Mouse (Mus musculus) forebrain, embryonic 15.5 days (tissue): ENCODE measurements around the gene Gimap9. TPM values are rescaled to one million over a fixed set of nuclear protein-coding genes. Genes with fewer than 3 reads are reported as not detected.
"Not testable (repeated sequence)": the region's sequence is repeated elsewhere in the genome, so short reads cannot be mapped to it uniquely, and the experiment has no call there.

ENCODE experiments used
- ATAC-seq: fragments of 200-750 bp; cut with Nextera tagmentation; replicated peaks from 2 replicates; pipeline ENCODE4 v1.8.0; 2017; ENCODE audit warnings: mild to moderate bottlenecking, moderate TSS enrichment, moderate library complexity
- H3K27ac ChIP-seq: fragments of 300-500 bp; sonication (generic); replicated peaks from 2 replicates; pipeline ENCODE4 v1.5.1; 2015; ENCODE audit warnings: mild to moderate bottlenecking, inconsistent platforms
- H3K27me3 ChIP-seq: fragments of 300-500 bp; sonication (generic); 2 replicates; pipeline ENCODE4 v1.6.1; 2015; ENCODE audit warnings: inconsistent platforms
- H3K36me3 ChIP-seq: fragments of 300-500 bp; sonication (generic); 2 replicates; pipeline ENCODE4 v1.6.1; 2015; ENCODE audit warnings: mild to moderate bottlenecking, inconsistent platforms
- H3K4me1 ChIP-seq: fragments of 300-500 bp; sonication (generic); 2 replicates; pipeline ENCODE4 v1.6.1; 2015; ENCODE audit warnings: inconsistent platforms
- H3K4me2 ChIP-seq: fragments of 300-500 bp; sonication (generic); replicated peaks from 2 replicates; pipeline ENCODE4 v1.6.1; 2015; ENCODE audit warnings: mild to moderate bottlenecking, inconsistent platforms
- H3K4me3 ChIP-seq: fragments of 300-500 bp; sonication (generic); 2 replicates; pipeline ENCODE4 v1.5.1; 2015; ENCODE audit warnings: mild to moderate bottlenecking, inconsistent platforms
- H3K9ac ChIP-seq: fragments of 300-500 bp; sonication (generic); replicated peaks from 2 replicates; pipeline ENCODE4 v1.6.1; 2015; ENCODE audit warnings: mild to moderate bottlenecking, inconsistent platforms
- H3K9me3 ChIP-seq: fragments of 300-500 bp; sonication (generic); 2 replicates; pipeline ENCODE4 v1.6.1; 2016; ENCODE audit warnings: inconsistent platforms
- WGBS: fragments of 180-500 bp; shearing (Covaris S2); methylation state at CpG from one replicate; pipeline ENCODE4 v1.1.7; 2015; ENCODE audit warnings: mixed read lengths; 5-methylcytosine and 5-hydroxymethylcytosine counted together
- polyA plus RNA-seq: library from polyadenylated mRNA; unstranded; fragments of >200 nt; fragmentation: Nextera tagmentation; extraction: Ambion mirVana; gene quantifications from 2 replicates; pipeline ENCODE4 v1.2.1, GENCODE M21; 2015

Gene Gimap9
- polyA plus RNA-seq, 1 experiment from 2014 or later = 1.8 TPM

- H3K4me2 ChIP-seq, H3K4me1 ChIP-seq, H3K27ac ChIP-seq, H3K9me3 ChIP-seq, H3K9ac ChIP-seq, H3K36me3 ChIP-seq, ATAC-seq, H3K4me3 ChIP-seq, H3K27me3 ChIP-seq: not testable (repeated sequence)
- 87% methylated on average over 4 of the region's 4 CpGs for WGBS
These were observed 7.4 kb downstream of the Gimap9 start for GRCm38 (mm10) chr6:48683263-48683821.

- 78% methylated on average over 5 of the region's 5 CpGs for WGBS
- no peak within 1 kb of the TSS for H3K4me2 ChIP-seq
These were observed 8.4 kb downstream of the Gimap9 start, which contains the start of gene Gimap4 for GRCm38 (mm10) chr6:48684319-48684718. Gene Gimap4, plus strand, starts transcription at chr6:48684549.

GRCm38 (mm10) chr6:48684806-48685205 lies 8.9 kb downstream of the Gimap9 start:
- Histone ChIP-seq H3K9ac (no peak overlapping the region), H3K36me3 (no peaks in the 10 kb centered on the region), H3K27me3 (no peaks in the 10 kb centered on the region), H3K9me3 (no peaks in the 10 kb centered on the region), H3K4me3 (no peak overlapping the region), H3K4me1 (no peaks in the 10 kb centered on the region), H3K27ac (no peak overlapping the region), H3K4me2 (no peak overlapping the region)
- 52% methylated on average over 4 of the region's 4 CpGs for WGBS
- ATAC-seq = no peak

More at GRCm38 (mm10) chr6:48684319-48684718, 8.4 kb downstream of the Gimap9 start, which contains the start of gene Gimap4:
- Histone ChIP-seq H3K4me1 (no peaks in the 10 kb centered on the region), H3K9me3 (no peaks in the 10 kb centered on the region), H3K36me3 (no peaks in the 10 kb centered on the region), H3K4me3 (no peak within 1 kb of the TSS), H3K9ac (no peak within 1 kb of the TSS), H3K27me3 (no peaks in the 10 kb centered on the region), H3K27ac (no peak within 1 kb of the TSS)
- ATAC-seq = no peak

GRCm38 (mm10) chr6:48685251-48685650 lies 9.3 kb downstream of the Gimap9 start:
- no peak overlapping the region for H3K4me2 ChIP-seq
- WGBS = 80% methylated on average over 2 of the region's 2 CpGs
- H3K9me3 ChIP-seq = no peaks in the 10 kb centered on the region
- no peak for ATAC-seq
- no peaks in the 10 kb centered on the region for H3K27me3 ChIP-seq
- no peaks in the 10 kb centered on the region for H3K4me1 ChIP-seq
- H3K9ac ChIP-seq = no peak overlapping the region
- no peak overlapping the region for H3K4me3 ChIP-seq
- H3K36me3 ChIP-seq = no peaks in the 10 kb centered on the region
- H3K27ac ChIP-seq = no peak overlapping the region

- H3K9me3 ChIP-seq = no peaks in the 10 kb centered on the region
- no peaks in the 10 kb centered on the region for H3K4me1 ChIP-seq
- no peak for ATAC-seq
- no peaks in the 10 kb centered on the region for H3K36me3 ChIP-seq
- H3K4me2 ChIP-seq = no peak overlapping the region
- no peaks in the 10 kb centered on the region for H3K27me3 ChIP-seq
- no peak overlapping the region for H3K9ac ChIP-seq
- H3K4me3 ChIP-seq = no peak overlapping the region
- WGBS = 86% methylated on average over 7 of the region's 7 CpGs
- H3K27ac ChIP-seq = no peak overlapping the region
These were observed 10.1 kb downstream of the Gimap9 start for GRCm38 (mm10) chr6:48685694-48686665.

- no peaks in the 10 kb centered on the region for H3K36me3 ChIP-seq
- WGBS = 77% methylated on average over 2 of the region's 2 CpGs
- H3K27ac ChIP-seq = no peak overlapping the region
- H3K4me1 ChIP-seq = no peaks in the 10 kb centered on the region
- no peak for ATAC-seq
- no peak overlapping the region for H3K4me3 ChIP-seq
- H3K4me2 ChIP-seq = no peak overlapping the region
- H3K9ac ChIP-seq = no peak overlapping the region
- H3K27me3 ChIP-seq = no peaks in the 10 kb centered on the region
- no peaks in the 10 kb centered on the region for H3K9me3 ChIP-seq
These were observed 11.1 kb downstream of the Gimap9 start for GRCm38 (mm10) chr6:48687077-48687476.

GRCm38 (mm10) chr6:48689320-48689719 lies 13.4 kb downstream of the Gimap9 start:
- Histone ChIP-seq H3K4me1 (no peaks in the 10 kb centered on the region), H3K27ac (no peak overlapping the region), H3K4me3 (no peak overlapping the region), H3K4me2 (no peak overlapping the region), H3K9me3 (no peaks in the 10 kb centered on the region), H3K9ac (no peak overlapping the region), H3K36me3 (no peaks in the 10 kb centered on the region), H3K27me3 (no peaks in the 10 kb centered on the region)
- WGBS = 95% methylated on average over 2 of the region's 2 CpGs
- no peak for ATAC-seq

- WGBS = 93% methylated on average over 6 of the region's 6 CpGs
- no peak overlapping the region for H3K4me3 ChIP-seq
- ATAC-seq = no peak
These were observed 17.0 kb downstream of the Gimap9 start for GRCm38 (mm10) chr6:48692962-48693361.

GRCm38 (mm10) chr6:48696830-48697554 lies 21.1 kb downstream of the Gimap9 start:
- no peak for ATAC-seq
- H3K4me1 ChIP-seq = no peaks in the 10 kb centered on the region
- H3K9ac ChIP-seq = no peak overlapping the region
- H3K4me3 ChIP-seq = no peak overlapping the region
- H3K27ac ChIP-seq = no peak overlapping the region
- no peaks in the 10 kb centered on the region for H3K27me3 ChIP-seq
- 69% methylated on average over 4 of the region's 4 CpGs for WGBS
- no peaks in the 10 kb centered on the region for H3K36me3 ChIP-seq
- H3K9me3 ChIP-seq = no peaks in the 10 kb centered on the region
- no peak overlapping the region for H3K4me2 ChIP-seq

More at GRCm38 (mm10) chr6:48692962-48693361, 17.0 kb downstream of the Gimap9 start:
- no peak overlapping the region for H3K4me2 ChIP-seq
- no peaks in the 10 kb centered on the region for H3K36me3 ChIP-seq
- no peak overlapping the region for H3K9ac ChIP-seq
- no peaks in the 10 kb centered on the region for H3K4me1 ChIP-seq
- no peak overlapping the region for H3K27ac ChIP-seq
- H3K9me3 ChIP-seq = no peaks in the 10 kb centered on the region
- H3K27me3 ChIP-seq = no peaks in the 10 kb centered on the region

GRCm38 (mm10) chr6:48697555-48697930 lies 21.6 kb downstream of the Gimap9 start:
- Histone ChIP-seq H3K4me1 (no peaks in the 10 kb centered on the region), H3K27me3 (no peaks in the 10 kb centered on the region), H3K4me3 (no peak overlapping the region), H3K27ac (no peak overlapping the region), H3K9ac (no peak overlapping the region), H3K4me2 (no peak overlapping the region), H3K9me3 (no peaks in the 10 kb centered on the region), H3K36me3 (no peaks in the 10 kb centered on the region)
- no peak for ATAC-seq
- WGBS = 22% methylated on average over 1 of the region's 1 CpGs

GRCm38 (mm10) chr6:48698066-48698856 lies 22.3 kb downstream of the Gimap9 start:
- 80% methylated on average over 7 of the region's 7 CpGs for WGBS

More at GRCm38 (mm10) chr6:48698066-48698856, 22.3 kb downstream of the Gimap9 start:
- Histone ChIP-seq H3K36me3 (no peaks in the 10 kb centered on the region), H3K27me3 (no peaks in the 10 kb centered on the region), H3K9me3 (no peaks in the 10 kb centered on the region), H3K4me1 (no peaks in the 10 kb centered on the region), H3K4me2 (no peak overlapping the region), H3K4me3 (no peak overlapping the region), H3K9ac (no peak overlapping the region), H3K27ac (no peak overlapping the region)
- no peak for ATAC-seq
